Mouse (Mus musculus) brain, adult 2 months (tissue): Measurements from ENCODE around the gene Mcat.
A peak's percentile ranks its signal among the peaks of the same experiment; 100 is the strongest.

ENCODE experiments used
- DNase-seq: peaks from one replicate; pipeline ENCODE4 v3.0.0; 2011; ENCODE audit warnings: low read depth, low spot score

Mcat gene

GRCm38 (mm10) chr15:83563327-83563856, at the start of gene Mcat, which contains the start of gene Tspo:
Mcat (minus strand) TSS chr15:83563787.
Tspo (plus strand) TSS chr15:83563592.
- DNase-seq = no peak

- DNase-seq = peak; percentile 83
Measured at GRCm38 (mm10) chr15:83607115-83607802, 43.7 kb upstream of the Mcat start.

- no peak for DNase-seq
Measured at GRCm38 (mm10) chr15:83606700-83607099, 43.1 kb upstream of the Mcat start.

GRCm38 (mm10) chr15:83606216-83606615, 42.6 kb upstream of the Mcat start:
- no peak for DNase-seq

- DNase-seq = no peak
Measured at GRCm38 (mm10) chr15:83603426-83603825, 39.8 kb upstream of the Mcat start.

GRCm38 (mm10) chr15:83603046-83603396, 39.4 kb upstream of the Mcat start:
- DNase-seq = no peak

- no peak for DNase-seq
Measured at GRCm38 (mm10) chr15:83602372-83603045, 38.9 kb upstream of the Mcat start.

- DNase-seq = no peak
Measured at GRCm38 (mm10) chr15:83601185-83601584, 37.6 kb upstream of the Mcat start.

GRCm38 (mm10) chr15:83596833-83597232, 33.2 kb upstream of the Mcat start:
- DNase-seq = no peak

- DNase-seq = no peak
Measured at GRCm38 (mm10) chr15:83595364-83595711, 31.8 kb upstream of the Mcat start.

GRCm38 (mm10) chr15:83594513-83595363, 31.2 kb upstream of the Mcat start, which contains the start of gene Ttll12:
Ttll12 (minus strand) TSS chr15:83595157.
- DNase-seq = peak; percentile 99

- DNase-seq = no peak
Measured at GRCm38 (mm10) chr15:83593702-83594512, 30.3 kb upstream of the Mcat start.

- peak; percentile 21 for DNase-seq
Measured at GRCm38 (mm10) chr15:83593189-83593585, 29.6 kb upstream of the Mcat start.

- no peak for DNase-seq
Measured at GRCm38 (mm10) chr15:83592260-83593188, 28.9 kb upstream of the Mcat start.

- DNase-seq = no peak
Measured at GRCm38 (mm10) chr15:83591758-83592157, 28.2 kb upstream of the Mcat start.

- DNase-seq = no peak
Measured at GRCm38 (mm10) chr15:83590841-83591240, 27.3 kb upstream of the Mcat start.

GRCm38 (mm10) chr15:83584741-83585220, 21.2 kb upstream of the Mcat start:
- DNase-seq = no peak

GRCm38 (mm10) chr15:83583419-83584156, 20.0 kb upstream of the Mcat start:
- peak; percentile 56 for DNase-seq

GRCm38 (mm10) chr15:83582931-83583330, 19.3 kb upstream of the Mcat start:
- DNase-seq = no peak
